7 mouse cellular contexts compared by ENCODE assay signal in the genomic region with DNA sequence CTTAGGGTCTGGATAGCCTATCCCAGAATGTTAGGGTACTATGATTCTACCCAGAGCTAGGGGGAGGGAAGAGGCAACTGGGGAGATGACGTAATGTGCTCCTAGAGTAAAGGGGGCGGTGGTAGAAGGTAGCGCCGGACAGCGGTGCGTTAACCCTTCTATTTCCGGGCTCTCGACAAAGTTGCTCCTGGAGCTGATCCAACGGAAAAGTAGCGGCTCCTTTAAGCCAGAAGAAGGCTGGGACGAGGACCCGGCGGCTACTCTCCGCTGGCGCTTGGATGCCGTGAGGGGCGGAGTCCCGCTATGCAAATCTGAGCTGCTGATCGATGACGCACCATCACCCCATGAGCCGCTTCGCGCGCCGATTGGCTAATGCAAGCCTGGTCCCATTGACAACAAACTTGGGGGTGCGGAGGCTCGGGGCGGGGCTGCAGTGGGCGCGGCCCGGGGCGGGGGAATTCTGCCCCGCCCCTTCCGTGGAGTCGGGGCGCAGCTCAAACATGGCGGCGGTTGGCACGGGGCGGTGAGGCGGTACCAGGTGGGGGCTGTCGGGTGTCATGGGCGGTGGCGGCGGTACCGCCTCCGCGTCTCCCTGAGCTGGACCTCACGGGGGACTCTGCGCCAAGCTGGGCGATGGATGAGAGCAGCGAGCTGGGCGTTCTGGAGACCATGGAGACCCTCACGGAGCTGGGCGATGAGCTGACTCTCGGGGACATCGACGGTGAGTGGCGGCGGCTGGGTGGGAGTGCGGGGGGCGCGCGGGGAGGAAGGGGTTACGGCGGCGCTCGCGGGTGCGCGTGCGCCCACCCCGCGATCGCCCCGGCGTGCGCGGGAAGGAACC. TPM values are rescaled to one million over a fixed set of nuclear protein-coding genes. Genes with fewer than 3 reads are reported as not detected.
A peak's percentile ranks its signal among the peaks of the same experiment; 100 is the strongest.
DNase-seq lines count a peak whose midpoint lies in the region; ATAC-seq and TF ChIP-seq lines count a peak whose summit lies in the region.

A gene (plus strand): TSS at position 412 of the 841 bp plus-strand sequence.

- H3K4me3 ChIP-seq in embryonic facial prominence, embryonic 10.5 days: peak within 1 kb of the TSS; percentile 89
- H3K4me3 ChIP-seq in intestine, postnatal 0 days (ENCODE audit: low read depth, low read length): peak within 1 kb of the TSS; percentile 95
- H3K4me3 ChIP-seq in midbrain, embryonic 12.5 days: peak within 1 kb of the TSS; percentile 96
- H3K4me3 ChIP-seq in small intestine, adult 2 months (ENCODE audit: low read depth, low read length): peak within 1 kb of the TSS; percentile 82

- H3K4me1 ChIP-seq in embryonic facial prominence, embryonic 10.5 days: peaks cover 42% of the 10 kb centered on the region
- H3K4me1 ChIP-seq in intestine, postnatal 0 days (replicated peaks; ENCODE audit: control insufficient read depth, insufficient read depth, low read length): peaks cover 9% of the 10 kb centered on the region; the same call in 1 of the 2 replicates
- H3K4me1 ChIP-seq in midbrain, embryonic 12.5 days: peaks cover 56% of the 10 kb centered on the region
- peaks cover 9% of the 10 kb centered on the region; the same call in 1 of the 2 replicates for H3K4me1 ChIP-seq in small intestine, adult 2 months (ENCODE audit: control insufficient read depth, insufficient read depth, insufficient read length, low read length)

- H3K27ac ChIP-seq in embryonic facial prominence, embryonic 10.5 days (replicated peaks): peak within 1 kb of the TSS; percentile 97
- peak within 1 kb of the TSS; percentile 86 for H3K27ac ChIP-seq in intestine, postnatal 0 days (ENCODE audit: low read depth, low read length)
- peak within 1 kb of the TSS; percentile 99 for H3K27ac ChIP-seq in midbrain, embryonic 12.5 days (replicated peaks)
- H3K27ac ChIP-seq in small intestine, adult 2 months (ENCODE audit: insufficient read depth, low read depth, low read length): peak within 1 kb of the TSS; percentile 93

- no peaks in the 10 kb centered on the region for H3K9me3 ChIP-seq in embryonic facial prominence, embryonic 10.5 days
- no peaks in the 10 kb centered on the region for H3K9me3 ChIP-seq in intestine, postnatal 0 days (ENCODE audit: control insufficient read depth)
- no peaks in the 10 kb centered on the region for H3K9me3 ChIP-seq in midbrain, embryonic 12.5 days

- peak; percentile 88 for TF ChIP-seq POLR2A in small intestine, adult 2 months (IDR thresholded peaks at IDR 0.05; ENCODE audit: low read depth, low read length)

- ATAC-seq in intestine, postnatal 0 days: peak; percentile 95
- ATAC-seq in midbrain, embryonic 12.5 days (ENCODE audit: low FRiP score, low read depth): peak; percentile 98

- peak within 1 kb of the TSS; percentile 83 for H3K9ac ChIP-seq in intestine, postnatal 0 days (ENCODE audit: low read depth, low read length)
- peak within 1 kb of the TSS; percentile 95 for H3K9ac ChIP-seq in midbrain, embryonic 12.5 days (replicated peaks)

- H3K4me2 ChIP-seq in intestine, postnatal 0 days (replicated peaks; ENCODE audit: low read depth): peak within 1 kb of the TSS; percentile 88
- H3K4me2 ChIP-seq in midbrain, embryonic 12.5 days (replicated peaks): peak within 1 kb of the TSS; percentile 95

- DNase-seq in adrenal gland, postnatal 10 days: peak; percentile 99
- peak; percentile 100 for DNase-seq in embryonic facial prominence, embryonic 10.5 days (ENCODE audit: low spot score)
- DNase-seq in gonadal fat pad, adult 2 months (ENCODE audit: low read depth): no peak
- peak; percentile 99 for DNase-seq in left cerebral cortex, postnatal 4 days

- peaks cover 22% of the 10 kb centered on the region for H3K36me3 ChIP-seq in embryonic facial prominence, embryonic 10.5 days (replicated peaks)
- no peaks in the 10 kb centered on the region for H3K36me3 ChIP-seq in intestine, postnatal 0 days (ENCODE audit: control insufficient read depth, insufficient read depth)
- 0 out of 2 replicates have a peak, but pooled peaks cover 6% of the 10 kb centered on the region for H3K36me3 ChIP-seq in midbrain, embryonic 12.5 days
- no peaks in the 10 kb centered on the region for H3K36me3 ChIP-seq in small intestine, adult 2 months (ENCODE audit: control insufficient read depth, insufficient read depth, low read length)

- intact Hi-C loops in left cerebral cortex, postnatal 4 days (cut with DNase I): no loop called here

- peak; percentile 28; the same call in 1 of the 2 replicates for TF ChIP-seq CTCF in intestine, postnatal 0 days (IDR thresholded peaks at IDR 0.05; ENCODE audit: low read depth)
- no peak for TF ChIP-seq CTCF in small intestine, adult 2 months (IDR thresholded peaks at IDR 0.05; ENCODE audit: extremely low read depth, insufficient read length, insufficient replicate concordance, low read depth, low read length)

- H3K27me3 ChIP-seq in embryonic facial prominence, embryonic 10.5 days (replicated peaks; ENCODE audit: low read depth, poor library complexity, severe bottlenecking): no peaks in the 10 kb centered on the region
- no peaks in the 10 kb centered on the region for H3K27me3 ChIP-seq in intestine, postnatal 0 days (replicated peaks; ENCODE audit: control insufficient read depth, insufficient read depth, low read length)
- no peaks in the 10 kb centered on the region for H3K27me3 ChIP-seq in midbrain, embryonic 12.5 days
- H3K27me3 ChIP-seq in small intestine, adult 2 months (ENCODE audit: control insufficient read depth, insufficient read depth, low read length): no peaks in the 10 kb centered on the region

- under 1% methylated on average over 79 of the region's 79 CpGs for WGBS in embryonic facial prominence, embryonic 10.5 days
- under 1% methylated on average over 62 of the region's 79 CpGs for WGBS in intestine, postnatal 0 days
- WGBS in midbrain, embryonic 12.5 days: under 1% methylated on average over 78 of the region's 79 CpGs
- 1% methylated on average over 79 of the region's 79 CpGs for WGBS in small intestine, adult 2 months

RNA-seq across cellular contexts. Expression of the gene that starts here (rescaled TPM):
- 10 to 100 TPM; 44.6 to 47.5 TPM for total RNA-seq in adrenal gland, postnatal 10 days (2021)
- polyA plus RNA-seq in embryonic facial prominence, embryonic 10.5 days (2016; fragmentation: Nextera tagmentation; extraction: Ambion mirVana): 172 and 192 TPM in 2 replicates
- 135 and 139 TPM in 2 replicates for polyA plus RNA-seq in gonadal fat pad, adult 2 months (2012; rRNA removed)
- 68.7 and 69.5 TPM in 2 replicates for polyA plus RNA-seq in intestine, postnatal 0 days (2015; fragmentation: Nextera tagmentation; extraction: Ambion mirVana)
- 100 to 1,000 TPM; 233 to 234 TPM for total RNA-seq in left cerebral cortex, postnatal 4 days (2021)
- polyA plus RNA-seq in midbrain, embryonic 12.5 days (2016; fragmentation: Nextera tagmentation; extraction: Ambion mirVana): 274 and 276 TPM in 2 replicates
- polyA plus RNA-seq in small intestine, adult 2 months (2012; rRNA removed): 144 and 240 TPM in 2 replicates

Comparison
In these comparisons a context has a peak if more than half of its experiments do, and no peak if none do; other contexts are left out.
1. RNA of the gene that starts here (total RNA-seq): 233 to 234 TPM in left cerebral cortex, postnatal 4 days; 44.6 to 47.5 TPM in adrenal gland, postnatal 10 days; every median in the first group is over 4 times any median in the second.
2. Peak in every context shown above with its lines, with median percentiles within 50 percentile points of each other: H3K27ac ChIP-seq and H3K4me3 ChIP-seq.